Mouse (Mus musculus): Measurements from ENCODE around the gene Nexn. TPM values are rescaled to one million over a fixed set of nuclear protein-coding genes. Genes with fewer than 3 reads are reported as not detected.
"Not testable (repeated sequence)": the region's sequence is repeated elsewhere in the genome, so short reads cannot be mapped to it uniquely, and the experiment has no call there.

Nexn gene
- polyA plus RNA-seq, 1 experiment from 2014 or later: 2.9 TPM

- H3K27ac ChIP-seq (ENCODE audit: low read depth, low read length): no peak overlapping the region
- no peaks in the 10 kb centered on the region for H3K9me3 ChIP-seq (ENCODE audit: control insufficient read depth, low read length)
- 94% methylated on average over 10 of the region's 10 CpGs for WGBS
- no peak overlapping the region for H3K4me2 ChIP-seq (ENCODE audit: low read depth, low read length)
- ATAC-seq (ENCODE audit: low read depth): no peak
- peaks cover 7% of the 10 kb centered on the region; the same call in 1 of the 2 replicates for H3K36me3 ChIP-seq (ENCODE audit: control insufficient read depth, insufficient read depth, low read length)
- no peak overlapping the region for H3K9ac ChIP-seq (replicated peaks; ENCODE audit: low read depth, low read length)
- H3K4me1 ChIP-seq (ENCODE audit: control insufficient read depth, insufficient read depth, low read length): no peaks in the 10 kb centered on the region
- H3K27me3 ChIP-seq (ENCODE audit: control insufficient read depth, insufficient read depth, low read length): no peaks in the 10 kb centered on the region
- H3K4me3 ChIP-seq (ENCODE audit: low read depth, low read length): no peak overlapping the region
Measured at GRCm38 (mm10) chr3:152271071-152271710, 5.0 kb upstream of the Nexn start.

GRCm38 (mm10) chr3:152268099-152268498, 1.9 kb upstream of the Nexn start:
- ATAC-seq (ENCODE audit: low read depth): no peak
- H3K9ac ChIP-seq (replicated peaks; ENCODE audit: low read depth, low read length): no peak overlapping the region
- H3K27ac ChIP-seq (ENCODE audit: low read depth, low read length): no peak overlapping the region
- peaks cover 11% of the 10 kb centered on the region; the same call in 1 of the 2 replicates for H3K4me1 ChIP-seq (ENCODE audit: control insufficient read depth, insufficient read depth, low read length)
- no peak overlapping the region for H3K4me2 ChIP-seq (ENCODE audit: low read depth, low read length)
- H3K9me3 ChIP-seq (ENCODE audit: control insufficient read depth, low read length): no peaks in the 10 kb centered on the region
- WGBS: 91% methylated on average over 14 of the region's 14 CpGs
- H3K4me3 ChIP-seq (ENCODE audit: low read depth, low read length): no peak overlapping the region
- no peaks in the 10 kb centered on the region for H3K36me3 ChIP-seq (ENCODE audit: control insufficient read depth, insufficient read depth, low read length)
- peaks cover 4% of the 10 kb centered on the region; the same call in 1 of the 2 replicates for H3K27me3 ChIP-seq (ENCODE audit: control insufficient read depth, insufficient read depth, low read length)

- peaks cover 4% of the 10 kb centered on the region; the same call in 1 of the 2 replicates for H3K27me3 ChIP-seq (ENCODE audit: control insufficient read depth, insufficient read depth, low read length)
- peaks cover 11% of the 10 kb centered on the region; the same call in 1 of the 2 replicates for H3K4me1 ChIP-seq (ENCODE audit: control insufficient read depth, insufficient read depth, low read length)
- WGBS: under 1% methylated on average over 57 of the region's 63 CpGs
- no peaks in the 10 kb centered on the region for H3K36me3 ChIP-seq (ENCODE audit: control insufficient read depth, insufficient read depth, low read length)
- no peak overlapping the region for H3K27ac ChIP-seq (ENCODE audit: low read depth, low read length)
- no peaks in the 10 kb centered on the region for H3K9me3 ChIP-seq (ENCODE audit: control insufficient read depth, low read length)
- peak overlapping the region; percentile 99 for H3K4me2 ChIP-seq (ENCODE audit: low read depth, low read length)
- peak; percentile 84 for ATAC-seq (ENCODE audit: low read depth)
- peak overlapping the region; percentile 51 for H3K9ac ChIP-seq (replicated peaks; ENCODE audit: low read depth, low read length)
- peak overlapping the region; percentile 47 for H3K4me3 ChIP-seq (ENCODE audit: low read depth, low read length)
Measured at GRCm38 (mm10) chr3:152265351-152266035, 657 bp downstream of the Nexn start.

- 16% methylated on average over 12 of the region's 12 CpGs for WGBS
- ATAC-seq (ENCODE audit: low read depth): no peak
- H3K27me3 ChIP-seq (ENCODE audit: control insufficient read depth, insufficient read depth, low read length): peaks cover 4% of the 10 kb centered on the region; the same call in 1 of the 2 replicates
Measured at GRCm38 (mm10) chr3:152264830-152265229, 1.3 kb downstream of the Nexn start.

GRCm38 (mm10) chr3:152264374-152264773, 1.8 kb downstream of the Nexn start:
- 28% methylated on average over 10 of the region's 10 CpGs for WGBS
- Histone ChIP-seq H3K9me3 (ENCODE audit: control insufficient read depth, low read length) (no peaks in the 10 kb centered on the region), H3K4me3 (ENCODE audit: low read depth, low read length) (no peak overlapping the region), H3K4me1 (ENCODE audit: control insufficient read depth, insufficient read depth, low read length) (peaks cover 11% of the 10 kb centered on the region; the same call in 1 of the 2 replicates), H3K36me3 (ENCODE audit: control insufficient read depth, insufficient read depth, low read length) (no peaks in the 10 kb centered on the region), H3K4me2 (ENCODE audit: low read depth, low read length) (no peak overlapping the region), H3K27ac (ENCODE audit: low read depth, low read length) (no peak overlapping the region), H3K9ac (replicated peaks; ENCODE audit: low read depth, low read length) (no peak overlapping the region), H3K27me3 (ENCODE audit: control insufficient read depth, insufficient read depth, low read length) (peaks cover 4% of the 10 kb centered on the region; the same call in 1 of the 2 replicates)
- ATAC-seq (ENCODE audit: low read depth): no peak

More at GRCm38 (mm10) chr3:152264830-152265229, 1.3 kb downstream of the Nexn start:
- peak overlapping the region; percentile 47 for H3K4me3 ChIP-seq (ENCODE audit: low read depth, low read length)
- H3K4me2 ChIP-seq (ENCODE audit: low read depth, low read length): peak overlapping the region; percentile 99
- no peaks in the 10 kb centered on the region for H3K36me3 ChIP-seq (ENCODE audit: control insufficient read depth, insufficient read depth, low read length)
- H3K9ac ChIP-seq (replicated peaks; ENCODE audit: low read depth, low read length): no peak overlapping the region
- H3K4me1 ChIP-seq (ENCODE audit: control insufficient read depth, insufficient read depth, low read length): peaks cover 11% of the 10 kb centered on the region; the same call in 1 of the 2 replicates
- no peak overlapping the region for H3K27ac ChIP-seq (ENCODE audit: low read depth, low read length)
- H3K9me3 ChIP-seq (ENCODE audit: control insufficient read depth, low read length): no peaks in the 10 kb centered on the region

- 45% methylated on average over 8 of the region's 8 CpGs for WGBS
- ATAC-seq (ENCODE audit: low read depth): no peak
- peaks cover 11% of the 10 kb centered on the region; the same call in 1 of the 2 replicates for H3K4me1 ChIP-seq (ENCODE audit: control insufficient read depth, insufficient read depth, low read length)
- H3K4me3 ChIP-seq (ENCODE audit: low read depth, low read length): no peak overlapping the region
- H3K27ac ChIP-seq (ENCODE audit: low read depth, low read length): no peak overlapping the region
- no peaks in the 10 kb centered on the region for H3K9me3 ChIP-seq (ENCODE audit: control insufficient read depth, low read length)
- peaks cover 4% of the 10 kb centered on the region; the same call in 1 of the 2 replicates for H3K27me3 ChIP-seq (ENCODE audit: control insufficient read depth, insufficient read depth, low read length)
- no peak overlapping the region for H3K9ac ChIP-seq (replicated peaks; ENCODE audit: low read depth, low read length)
- no peaks in the 10 kb centered on the region for H3K36me3 ChIP-seq (ENCODE audit: control insufficient read depth, insufficient read depth, low read length)
- H3K4me2 ChIP-seq (ENCODE audit: low read depth, low read length): no peak overlapping the region; the same call in 1 of the 2 replicates
Measured at GRCm38 (mm10) chr3:152261948-152262347, 4.2 kb downstream of the Nexn start.

- ATAC-seq (ENCODE audit: low read depth): no peak
Measured at GRCm38 (mm10) chr3:152261436-152261835, 4.7 kb downstream of the Nexn start.

GRCm38 (mm10) chr3:152260362-152260761, 5.8 kb downstream of the Nexn start:
- ATAC-seq (ENCODE audit: low read depth): no peak
- 97% methylated on average over 1 of the region's 1 CpGs for WGBS
- no peak overlapping the region for H3K9ac ChIP-seq (replicated peaks; ENCODE audit: low read depth, low read length)
- H3K9me3 ChIP-seq (ENCODE audit: control insufficient read depth, low read length): no peaks in the 10 kb centered on the region
- H3K4me2 ChIP-seq (ENCODE audit: low read depth, low read length): no peak overlapping the region
- peaks cover 7% of the 10 kb centered on the region; the same call in 1 of the 2 replicates for H3K4me1 ChIP-seq (ENCODE audit: control insufficient read depth, insufficient read depth, low read length)
- H3K36me3 ChIP-seq (ENCODE audit: control insufficient read depth, insufficient read depth, low read length): no peaks in the 10 kb centered on the region
- H3K27me3 ChIP-seq (ENCODE audit: control insufficient read depth, insufficient read depth, low read length): peaks cover 4% of the 10 kb centered on the region; the same call in 1 of the 2 replicates
- no peak overlapping the region for H3K27ac ChIP-seq (ENCODE audit: low read depth, low read length)
- no peak overlapping the region for H3K4me3 ChIP-seq (ENCODE audit: low read depth, low read length)

More at GRCm38 (mm10) chr3:152261436-152261835, 4.7 kb downstream of the Nexn start:
- Histone ChIP-seq H3K9ac (replicated peaks; ENCODE audit: low read depth, low read length) (no peak overlapping the region), H3K4me1 (ENCODE audit: control insufficient read depth, insufficient read depth, low read length) (peaks cover 11% of the 10 kb centered on the region; the same call in 1 of the 2 replicates), H3K4me3 (ENCODE audit: low read depth, low read length) (no peak overlapping the region), H3K27me3 (ENCODE audit: control insufficient read depth, insufficient read depth, low read length) (peaks cover 4% of the 10 kb centered on the region; the same call in 1 of the 2 replicates), H3K27ac (ENCODE audit: low read depth, low read length) (no peak overlapping the region), H3K9me3 (ENCODE audit: control insufficient read depth, low read length) (no peaks in the 10 kb centered on the region), H3K36me3 (ENCODE audit: control insufficient read depth, insufficient read depth, low read length) (no peaks in the 10 kb centered on the region), H3K4me2 (ENCODE audit: low read depth, low read length) (no peak overlapping the region)
- 52% methylated on average over 8 of the region's 8 CpGs for WGBS

GRCm38 (mm10) chr3:152259409-152259808, 6.7 kb downstream of the Nexn start:
- peak; percentile 61; the same call in 1 of the 2 replicates for ATAC-seq (ENCODE audit: low read depth)
- not testable (repeated sequence) for H3K27ac ChIP-seq (ENCODE audit: low read depth, low read length); H3K9me3 ChIP-seq (ENCODE audit: control insufficient read depth, low read length); H3K4me3 ChIP-seq (ENCODE audit: low read depth, low read length); H3K36me3 ChIP-seq (ENCODE audit: control insufficient read depth, insufficient read depth, low read length); H3K9ac ChIP-seq (replicated peaks; ENCODE audit: low read depth, low read length); H3K4me2 ChIP-seq (ENCODE audit: low read depth, low read length); H3K27me3 ChIP-seq (ENCODE audit: control insufficient read depth, insufficient read depth, low read length); H3K4me1 ChIP-seq (ENCODE audit: control insufficient read depth, insufficient read depth, low read length)
- WGBS: 44% methylated on average over 7 of the region's 9 CpGs
